Mouse (Mus musculus) limb, embryonic 10.5 days (tissue): ENCODE results near the gene F2rl3. TPM values are rescaled to one million over a fixed set of nuclear protein-coding genes. Genes with fewer than 3 reads are reported as not detected.

ENCODE experiments used
- DNase-seq: peaks from one replicate; pipeline ENCODE4 v3.0.0-alpha.2; 2017; ENCODE audit warnings: low spot score
- H3K27ac ChIP-seq: fragments of 300-500 bp; sonication (generic); 2 replicates; pipeline ENCODE4 v1.5.1; 2016; ENCODE audit warnings: mild to moderate bottlenecking
- H3K27me3 ChIP-seq: fragments of 300-500 bp; sonication (generic); 2 replicates; pipeline ENCODE4 v1.6.1; 2016; ENCODE audit warnings: low read depth, mild to moderate bottlenecking; ENCODE audit not compliant: poor library complexity, severe bottlenecking
- H3K36me3 ChIP-seq: fragments of 300-500 bp; sonication (generic); 2 replicates; pipeline ENCODE4 v1.6.1; 2016; ENCODE audit warnings: mild to moderate bottlenecking, moderate library complexity
- H3K4me1 ChIP-seq: fragments of 300-500 bp; sonication (generic); 2 replicates; pipeline ENCODE4 v1.6.1; 2016
- H3K4me3 ChIP-seq: fragments of 300-500 bp; sonication (generic); 2 replicates; pipeline ENCODE4 v1.5.1; 2016; ENCODE audit warnings: mild to moderate bottlenecking, moderate library complexity
- H3K9me3 ChIP-seq: fragments of 300-500 bp; sonication (generic); replicated peaks from 2 replicates; pipeline ENCODE4 v1.6.1; 2016; ENCODE audit warnings: mild to moderate bottlenecking
- WGBS: fragments of 180-500 bp; shearing (Covaris S2); methylation state at CpG from one replicate; pipeline ENCODE4 v1.1.7; 2016; 5-methylcytosine and 5-hydroxymethylcytosine counted together
- polyA plus RNA-seq: library from polyadenylated mRNA; unstranded; fragments of >200 nt; fragmentation: Nextera tagmentation; extraction: Ambion mirVana; gene quantifications from 2 replicates; pipeline ENCODE4 v1.2.1, GENCODE M21; 2016

Gene F2rl3
- polyA plus RNA-seq, 1 experiment from 2014 or later, result 2.5 TPM

GRCm38 (mm10) chr8:72801583-72801982 is 39.9 kb downstream of the F2rl3 start:
- Histone ChIP-seq H3K27me3 (no peaks in the 10 kb centered on the region), H3K36me3 (no peaks in the 10 kb centered on the region), H3K9me3 (no peaks in the 10 kb centered on the region), H3K4me3 (no peak overlapping the region), H3K4me1 (no peaks in the 10 kb centered on the region), H3K27ac (no peak overlapping the region)
- DNase-seq, result no peak
- 84% methylated on average over 2 of the region's 2 CpGs for WGBS

GRCm38 (mm10) chr8:72812690-72813089 is 51.0 kb downstream of the F2rl3 start:
- Histone ChIP-seq H3K27ac (no peak overlapping the region), H3K27me3 (no peaks in the 10 kb centered on the region), H3K9me3 (no peaks in the 10 kb centered on the region), H3K4me1 (no peaks in the 10 kb centered on the region), H3K36me3 (no peaks in the 10 kb centered on the region), H3K4me3 (no peak overlapping the region)
- no peak for DNase-seq
- 91% methylated on average over 3 of the region's 3 CpGs for WGBS

Other genes starting within 250 kb of the F2rl3 start
- 21.5 and 22.5 TPM in 2 replicates for gene Med26, start 213.6 kb upstream of the F2rl3 start, polyA plus RNA-seq
- gene Smim7, start 190.8 kb upstream of the F2rl3 start, polyA plus RNA-seq, result 92.4 and 97.4 TPM in 2 replicates
- gene Tmem38a, start 189.8 kb upstream of the F2rl3 start, polyA plus RNA-seq, result 7.3 and 9.6 TPM in 2 replicates
- 0.16 TPM in 1 of 2 replicates, not detected in the other for gene Nwd1, start 115.2 kb upstream of the F2rl3 start, polyA plus RNA-seq
- gene Sin3b, start 38.6 kb upstream of the F2rl3 start, polyA plus RNA-seq, result 145 and 153 TPM in 2 replicates